In the genomic region with DNA sequence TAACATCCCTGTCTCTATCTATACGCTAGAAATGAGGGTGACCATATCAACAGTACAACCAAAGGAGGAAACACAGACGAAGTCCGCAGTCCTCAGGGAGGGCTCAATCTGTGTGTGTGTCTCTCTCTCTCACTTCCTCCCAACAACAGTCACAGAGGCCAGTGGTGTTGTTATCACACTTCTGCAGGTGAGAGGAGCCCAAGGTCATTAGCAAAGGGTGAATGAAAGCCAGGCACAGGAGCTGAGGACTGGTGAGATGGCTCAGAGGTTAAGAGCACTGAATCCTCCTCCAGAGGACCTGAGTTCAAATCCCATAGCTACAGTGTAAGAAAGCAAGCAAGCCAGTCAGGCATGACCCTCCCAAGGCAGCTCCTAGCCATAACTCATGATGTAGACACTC, we compare ENCODE assay signal across 11 mouse cellular contexts.
DNase-seq lines count a peak whose midpoint lies in the region; ATAC-seq lines count a peak whose summit lies in the region.
"Had no signal": no experiment of that assay in that cellular context is flagged by ENCODE, and none has a peak within 500 bp of the region (broad histone marks: within the 10 kb centered on the region; RNA-seq: fewer than 3 reads in every experiment).

No protein-coding gene starts in this region.

- H3K9me3 ChIP-seq in heart, embryonic 10.5 days, result no peaks in the 10 kb centered on the region
- no peaks in the 10 kb centered on the region for H3K9me3 ChIP-seq in liver, embryonic 12.5 days (replicated peaks)
- H3K9me3 ChIP-seq in intestine, embryonic 16.5 days (ENCODE audit: control insufficient read depth, low read length), result no peaks in the 10 kb centered on the region
- no peaks in the 10 kb centered on the region for H3K9me3 ChIP-seq in hindbrain, embryonic 13.5 days
- H3K9me3 ChIP-seq: embryonic facial prominence, embryonic 13.5 days had no signal

- peak overlapping the region; percentile 16; the same call in 1 of the 2 replicates for H3K27ac ChIP-seq in heart, embryonic 10.5 days
- H3K27ac ChIP-seq in liver, embryonic 12.5 days, result peak overlapping the region; percentile 93
- H3K27ac ChIP-seq in intestine, embryonic 16.5 days (ENCODE audit: low read length), result no peak overlapping the region
- H3K27ac ChIP-seq in hindbrain, embryonic 13.5 days, result no peak overlapping the region
- H3K27ac ChIP-seq: embryonic facial prominence, embryonic 13.5 days; hindbrain, embryonic 14.5 days; kidney, postnatal 0 days had no signal

- peak overlapping the region; percentile 70 for H3K9ac ChIP-seq in liver, embryonic 12.5 days
- no peak overlapping the region for H3K9ac ChIP-seq in intestine, embryonic 16.5 days (ENCODE audit: low read depth, low read length)
- no peak overlapping the region for H3K9ac ChIP-seq in hindbrain, embryonic 13.5 days
- H3K9ac ChIP-seq: embryonic facial prominence, embryonic 13.5 days; hindbrain, embryonic 14.5 days had no signal

- H3K4me3 ChIP-seq in heart, embryonic 10.5 days, result no peak overlapping the region
- no peak overlapping the region for H3K4me3 ChIP-seq in liver, embryonic 12.5 days
- H3K4me3 ChIP-seq in intestine, embryonic 16.5 days (ENCODE audit: low read length), result no peak overlapping the region
- H3K4me3 ChIP-seq in hindbrain, embryonic 13.5 days, result no peak overlapping the region
- H3K4me3 ChIP-seq: embryonic facial prominence, embryonic 13.5 days had no signal

- intact Hi-C loops in heart, postnatal 36 days (cut with DNase I), result loop anchor here (1.0 kb wide), 1 partner anchor 170 kb away; no protein-coding TSS in a partner anchor

- WGBS in heart, embryonic 10.5 days, result 61% methylated on average over 3 of the region's 3 CpGs
- 18% methylated on average over 3 of the region's 3 CpGs for WGBS in liver, embryonic 12.5 days (ENCODE audit: insufficient replicate concordance)
- 64% methylated on average over 3 of the region's 3 CpGs for WGBS in intestine, embryonic 16.5 days
- WGBS in hindbrain, embryonic 13.5 days, result 84% methylated on average over 3 of the region's 3 CpGs

- peak; percentile 78 for DNase-seq in heart, embryonic 10.5 days (ENCODE audit: low spot score)
- DNase-seq in heart, postnatal 36 days, result no peak
- peak; percentile 53 for DNase-seq in A20 (ENCODE audit: low read depth, low spot score)
- DNase-seq in c-Kit-positive CD71-positive TER-119-positive erythroid progenitor cells, embryonic 14.5 days (ENCODE audit: low spot score), result peak; percentile 52
- DNase-seq in lung, postnatal 10 days, result no peak

- no peaks in the 10 kb centered on the region for H3K36me3 ChIP-seq in heart, embryonic 10.5 days
- H3K36me3 ChIP-seq in liver, embryonic 12.5 days, result no peaks in the 10 kb centered on the region
- H3K36me3 ChIP-seq in intestine, embryonic 16.5 days (ENCODE audit: control insufficient read depth, insufficient read depth, low read length), result no peaks in the 10 kb centered on the region
- no peaks in the 10 kb centered on the region for H3K36me3 ChIP-seq in hindbrain, embryonic 13.5 days
- H3K36me3 ChIP-seq: embryonic facial prominence, embryonic 13.5 days had no signal

- ATAC-seq in liver, embryonic 12.5 days, result 0 out of 2 replicates have a peak, but pooled peaks have one; percentile 4
- ATAC-seq in intestine, embryonic 16.5 days, result no peak
- ATAC-seq in hindbrain, embryonic 13.5 days (ENCODE audit: low FRiP score), result no peak

- H3K27me3 ChIP-seq in heart, embryonic 10.5 days (ENCODE audit: insufficient read depth, poor library complexity, severe bottlenecking), result peaks cover 7% of the 10 kb centered on the region; the same call in 1 of the 2 replicates
- peaks cover 16% of the 10 kb centered on the region for H3K27me3 ChIP-seq in liver, embryonic 12.5 days (replicated peaks)
- no peaks in the 10 kb centered on the region for H3K27me3 ChIP-seq in intestine, embryonic 16.5 days (replicated peaks; ENCODE audit: control insufficient read depth, insufficient read depth, low read length)
- peaks cover 13% of the 10 kb centered on the region; the same call in 1 of the 2 replicates for H3K27me3 ChIP-seq in hindbrain, embryonic 13.5 days

- peaks cover 15% of the 10 kb centered on the region for H3K4me1 ChIP-seq in heart, embryonic 10.5 days
- H3K4me1 ChIP-seq in liver, embryonic 12.5 days, result peaks cover 63% of the 10 kb centered on the region
- H3K4me1 ChIP-seq in intestine, embryonic 16.5 days (ENCODE audit: control insufficient read depth, insufficient read depth, low read length), result no peaks in the 10 kb centered on the region; the same call in 1 of the 2 replicates
- no peaks in the 10 kb centered on the region for H3K4me1 ChIP-seq in hindbrain, embryonic 13.5 days (replicated peaks)

- peak overlapping the region; percentile 74; the same call in 1 of the 2 replicates for H3K4me2 ChIP-seq in liver, embryonic 12.5 days
- no peak overlapping the region for H3K4me2 ChIP-seq in intestine, embryonic 16.5 days (ENCODE audit: low read depth, low read length)
- no peak overlapping the region for H3K4me2 ChIP-seq in hindbrain, embryonic 13.5 days
- H3K4me2 ChIP-seq: embryonic facial prominence, embryonic 13.5 days; hindbrain, embryonic 14.5 days had no signal

Comparison
In these comparisons a context has a peak if more than half of its experiments do, and no peak if none do; other contexts are left out.
1. DNase-seq: peak in heart, embryonic 10.5 days (single experiment), A20 (single experiment) and c-Kit-positive CD71-positive TER-119-positive erythroid progenitor cells, embryonic 14.5 days (single experiment); none in heart, postnatal 36 days (0 of 2) and lung, postnatal 10 days (single experiment).
2. H3K27ac ChIP-seq: peak in heart, embryonic 10.5 days (single experiment) and liver, embryonic 12.5 days (single experiment); none in intestine, embryonic 16.5 days (single experiment) and hindbrain, embryonic 13.5 days (single experiment).